Mouse (Mus musculus): ENCODE data around the gene Arglu1. TPM values are rescaled to one million over a fixed set of nuclear protein-coding genes. Genes with fewer than 3 reads are reported as not detected.
A peak's percentile ranks its signal among the peaks of the same experiment; 100 is the strongest.

Gene Arglu1
- 104 and 109 TPM in 2 replicates for polyA plus RNA-seq (2011; ENCODE audit: insufficient read length, low read depth, missing spikeins)

GRCm38 (mm10) chr8:8690146-8691092 is at the start of gene Arglu1:
TSS of gene Arglu1 (minus strand) at chr8:8690521.
- TF ChIP-seq CTCF (IDR thresholded peaks at IDR 0.05; ENCODE audit: borderline replicate concordance, insufficient read depth, low read length): no peak
- TF ChIP-seq POLR2A (IDR thresholded peaks at IDR 0.05; ENCODE audit: low read depth, low read length): peak; percentile 71
- Histone ChIP-seq H3K4me3 (ENCODE audit: insufficient read depth, low read length) (peak within 1 kb of the TSS; percentile 100), H3K4me1 (ENCODE audit: control insufficient read depth, insufficient read depth, low read length) (peaks cover 16% of the 10 kb centered on the region; the same call in 1 of the 2 replicates), H3K27ac (ENCODE audit: insufficient read depth, low read length) (peak within 1 kb of the TSS; percentile 67)

GRCm38 (mm10) chr8:8737271-8737670 is 47.0 kb upstream of the Arglu1 start:
- Histone ChIP-seq H3K4me1 (ENCODE audit: control insufficient read depth, insufficient read depth, low read length) (no peaks in the 10 kb centered on the region), H3K4me3 (ENCODE audit: insufficient read depth, low read length) (no peak overlapping the region), H3K27ac (ENCODE audit: insufficient read depth, low read length) (no peak overlapping the region)
- no peak for TF ChIP-seq POLR2A (IDR thresholded peaks at IDR 0.05; ENCODE audit: low read depth, low read length)
- no peak for TF ChIP-seq CTCF (IDR thresholded peaks at IDR 0.05; ENCODE audit: borderline replicate concordance, insufficient read depth, low read length)

- no peak for TF ChIP-seq CTCF (IDR thresholded peaks at IDR 0.05; ENCODE audit: borderline replicate concordance, insufficient read depth, low read length)
- TF ChIP-seq POLR2A (IDR thresholded peaks at IDR 0.05; ENCODE audit: low read depth, low read length): no peak
- Histone ChIP-seq H3K27ac (ENCODE audit: insufficient read depth, low read length) (no peak overlapping the region), H3K4me1 (ENCODE audit: control insufficient read depth, insufficient read depth, low read length) (no peaks in the 10 kb centered on the region), H3K4me3 (ENCODE audit: insufficient read depth, low read length) (no peak overlapping the region)
These were observed 46.5 kb upstream of the Arglu1 start for GRCm38 (mm10) chr8:8736826-8737225.

GRCm38 (mm10) chr8:8733804-8734203 is 43.5 kb upstream of the Arglu1 start:
- Histone ChIP-seq H3K27ac (ENCODE audit: insufficient read depth, low read length) (no peak overlapping the region), H3K4me3 (ENCODE audit: insufficient read depth, low read length) (no peak overlapping the region), H3K4me1 (ENCODE audit: control insufficient read depth, insufficient read depth, low read length) (no peaks in the 10 kb centered on the region)
- no peak for TF ChIP-seq POLR2A (IDR thresholded peaks at IDR 0.05; ENCODE audit: low read depth, low read length)
- peak; percentile 32; the same call in 1 of the 2 replicates for TF ChIP-seq CTCF (IDR thresholded peaks at IDR 0.05; ENCODE audit: borderline replicate concordance, insufficient read depth, low read length)

- Histone ChIP-seq H3K27ac (ENCODE audit: insufficient read depth, low read length) (no peak overlapping the region), H3K4me3 (ENCODE audit: insufficient read depth, low read length) (no peak overlapping the region), H3K4me1 (ENCODE audit: control insufficient read depth, insufficient read depth, low read length) (no peaks in the 10 kb centered on the region)
- TF ChIP-seq CTCF (IDR thresholded peaks at IDR 0.05; ENCODE audit: borderline replicate concordance, insufficient read depth, low read length) (no peak), POLR2A (IDR thresholded peaks at IDR 0.05; ENCODE audit: low read depth, low read length) (no peak)
These were observed 38.3 kb upstream of the Arglu1 start for GRCm38 (mm10) chr8:8728643-8729042.

- TF ChIP-seq CTCF (IDR thresholded peaks at IDR 0.05; ENCODE audit: borderline replicate concordance, insufficient read depth, low read length) (no peak), POLR2A (IDR thresholded peaks at IDR 0.05; ENCODE audit: low read depth, low read length) (no peak)
- no peak overlapping the region for H3K27ac ChIP-seq (ENCODE audit: insufficient read depth, low read length)
- no peak overlapping the region for H3K4me3 ChIP-seq (ENCODE audit: insufficient read depth, low read length)
- H3K4me1 ChIP-seq (ENCODE audit: control insufficient read depth, insufficient read depth, low read length): no peaks in the 10 kb centered on the region
These were observed 36.2 kb upstream of the Arglu1 start for GRCm38 (mm10) chr8:8726547-8726946.

GRCm38 (mm10) chr8:8704813-8705212 is 14.5 kb upstream of the Arglu1 start:
- H3K27ac ChIP-seq (ENCODE audit: insufficient read depth, low read length): no peak overlapping the region
- H3K4me3 ChIP-seq (ENCODE audit: insufficient read depth, low read length): no peak overlapping the region
- TF ChIP-seq POLR2A (IDR thresholded peaks at IDR 0.05; ENCODE audit: low read depth, low read length) (no peak), CTCF (IDR thresholded peaks at IDR 0.05; ENCODE audit: borderline replicate concordance, insufficient read depth, low read length) (no peak)
- no peaks in the 10 kb centered on the region for H3K4me1 ChIP-seq (ENCODE audit: control insufficient read depth, insufficient read depth, low read length)

- no peak overlapping the region for H3K4me3 ChIP-seq (ENCODE audit: insufficient read depth, low read length)
- no peak overlapping the region for H3K27ac ChIP-seq (ENCODE audit: insufficient read depth, low read length)
- no peaks in the 10 kb centered on the region for H3K4me1 ChIP-seq (ENCODE audit: control insufficient read depth, insufficient read depth, low read length)
- TF ChIP-seq POLR2A (IDR thresholded peaks at IDR 0.05; ENCODE audit: low read depth, low read length): no peak
- no peak for TF ChIP-seq CTCF (IDR thresholded peaks at IDR 0.05; ENCODE audit: borderline replicate concordance, insufficient read depth, low read length)
These were observed 13.3 kb upstream of the Arglu1 start for GRCm38 (mm10) chr8:8703668-8704067.

GRCm38 (mm10) chr8:8700821-8701220 is 10.5 kb upstream of the Arglu1 start:
- no peak overlapping the region for H3K27ac ChIP-seq (ENCODE audit: insufficient read depth, low read length)
- no peak overlapping the region for H3K4me3 ChIP-seq (ENCODE audit: insufficient read depth, low read length)
- TF ChIP-seq POLR2A (IDR thresholded peaks at IDR 0.05; ENCODE audit: low read depth, low read length) (no peak), CTCF (IDR thresholded peaks at IDR 0.05; ENCODE audit: borderline replicate concordance, insufficient read depth, low read length) (no peak)
- no peaks in the 10 kb centered on the region for H3K4me1 ChIP-seq (ENCODE audit: control insufficient read depth, insufficient read depth, low read length)

GRCm38 (mm10) chr8:8700229-8700628 is 9.9 kb upstream of the Arglu1 start:
- Histone ChIP-seq H3K4me1 (ENCODE audit: control insufficient read depth, insufficient read depth, low read length) (no peaks in the 10 kb centered on the region), H3K27ac (ENCODE audit: insufficient read depth, low read length) (no peak overlapping the region), H3K4me3 (ENCODE audit: insufficient read depth, low read length) (no peak overlapping the region)
- no peak for TF ChIP-seq CTCF (IDR thresholded peaks at IDR 0.05; ENCODE audit: borderline replicate concordance, insufficient read depth, low read length)
- no peak for TF ChIP-seq POLR2A (IDR thresholded peaks at IDR 0.05; ENCODE audit: low read depth, low read length)

Measured in embryonic fibroblast, embryonic 13.5 days (primary cell).